Mouse (Mus musculus): ENCODE measurements around the gene Arhgef2. TPM values are rescaled to one million over a fixed set of nuclear protein-coding genes. Genes with fewer than 3 reads are reported as not detected.

Arhgef2 gene
- total and polyA plus RNA-seq, 2 experiments from 2014 or later: 46.8 to 80.3 TPM

DNA sequence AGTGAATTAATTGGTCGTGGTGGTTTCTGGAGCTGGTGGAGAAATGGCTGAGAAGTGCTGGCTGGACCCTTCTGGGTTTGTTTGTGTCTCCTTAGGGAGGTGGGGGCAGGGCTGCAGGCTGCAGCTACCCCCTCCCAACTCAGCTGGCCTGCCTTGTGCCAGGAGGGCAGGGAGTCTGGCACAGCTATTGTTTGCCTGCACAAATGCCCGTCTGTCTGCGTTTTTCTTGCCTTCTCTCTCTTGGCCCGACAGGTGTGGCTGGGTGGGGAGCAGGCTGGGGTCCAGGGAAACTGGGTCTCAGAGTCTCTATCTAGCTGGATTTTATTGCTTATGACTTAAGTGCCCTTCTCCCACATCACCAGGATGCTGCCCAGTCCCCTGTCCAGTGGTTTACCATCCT, 18.6 kb downstream of the Arhgef2 start:
- Histone ChIP-seq H3K4me2 (ENCODE audit: low read depth, low read length, poor library complexity, severe bottlenecking) (peak overlapping the region; percentile 87), H3K4me1 (ENCODE audit: insufficient read depth, low read length) (peaks cover 20% of the 10 kb centered on the region; the same call in 1 of the 2 replicates), H3K36me3 (ENCODE audit: insufficient read depth, low read length) (peaks cover under 1% of the 10 kb centered on the region; the same call in 1 of the 2 replicates), H3K9me3 (ENCODE audit: low read length) (no peaks in the 10 kb centered on the region), H3K9ac (replicated peaks; ENCODE audit: low read length, poor library complexity, severe bottlenecking) (peak overlapping the region; percentile 92; the same call in 1 of the 2 replicates), H3K27ac (ENCODE audit: low read depth, low read length) (peak overlapping the region; percentile 92), H3K27me3 (ENCODE audit: insufficient read depth, low read length) (no peaks in the 10 kb centered on the region), H3K4me3 (ENCODE audit: low read depth, low read length) (peak overlapping the region; percentile 97)
- ATAC-seq (ENCODE audit: low FRiP score) (no peak), DNase-seq (ENCODE audit: low spot score) (peak; percentile 68)
- 4% methylated on average over 4 of the region's 4 CpGs for WGBS
- no peak for TF ChIP-seq CTCF (IDR thresholded peaks at IDR 0.05)

- WGBS: 16% methylated on average over 2 of the region's 2 CpGs
- Histone ChIP-seq H3K4me1 (ENCODE audit: insufficient read depth, low read length) (peaks cover 20% of the 10 kb centered on the region; the same call in 1 of the 2 replicates), H3K9ac (replicated peaks; ENCODE audit: low read length, poor library complexity, severe bottlenecking) (peak overlapping the region; percentile 92), H3K36me3 (ENCODE audit: insufficient read depth, low read length) (peaks cover 7% of the 10 kb centered on the region), H3K27me3 (ENCODE audit: insufficient read depth, low read length) (no peaks in the 10 kb centered on the region), H3K9me3 (ENCODE audit: low read length) (no peaks in the 10 kb centered on the region), H3K4me3 (ENCODE audit: low read depth, low read length) (peak overlapping the region; percentile 97; the same call in 1 of the 2 replicates), H3K4me2 (ENCODE audit: low read depth, low read length, poor library complexity, severe bottlenecking) (peak overlapping the region; percentile 87), H3K27ac (ENCODE audit: low read depth, low read length) (peak overlapping the region; percentile 92)
- DNase-seq (ENCODE audit: low spot score): no peak
- TF ChIP-seq CTCF (IDR thresholded peaks at IDR 0.05): no peak
- no peak for ATAC-seq (ENCODE audit: low FRiP score)
Measured at GRCm38 (mm10) chr3:88624951-88625350, 19.2 kb downstream of the Arhgef2 start.

GRCm38 (mm10) chr3:88625531-88625930, 19.8 kb downstream of the Arhgef2 start:
- Histone ChIP-seq H3K27me3 (ENCODE audit: insufficient read depth, low read length) (no peaks in the 10 kb centered on the region), H3K4me2 (ENCODE audit: low read depth, low read length, poor library complexity, severe bottlenecking) (peak overlapping the region; percentile 87), H3K4me1 (ENCODE audit: insufficient read depth, low read length) (peaks cover 16% of the 10 kb centered on the region; the same call in 1 of the 2 replicates), H3K9me3 (ENCODE audit: low read length) (no peaks in the 10 kb centered on the region), H3K9ac (replicated peaks; ENCODE audit: low read length, poor library complexity, severe bottlenecking) (peak overlapping the region; percentile 92; the same call in 1 of the 2 replicates), H3K36me3 (ENCODE audit: insufficient read depth, low read length) (peaks cover 13% of the 10 kb centered on the region), H3K27ac (ENCODE audit: low read depth, low read length) (peak overlapping the region; percentile 92; the same call in 1 of the 2 replicates), H3K4me3 (ENCODE audit: low read depth, low read length) (no peak overlapping the region)
- ATAC-seq (ENCODE audit: low FRiP score) (no peak), DNase-seq (ENCODE audit: low spot score) (no peak)
- TF ChIP-seq CTCF (IDR thresholded peaks at IDR 0.05): no peak
- 92% methylated on average over 7 of the region's 7 CpGs for WGBS

- Histone ChIP-seq H3K4me1 (ENCODE audit: insufficient read depth, low read length) (peaks cover 16% of the 10 kb centered on the region; the same call in 1 of the 2 replicates), H3K4me2 (ENCODE audit: low read depth, low read length, poor library complexity, severe bottlenecking) (no peak overlapping the region), H3K4me3 (ENCODE audit: low read depth, low read length) (no peak overlapping the region), H3K9me3 (ENCODE audit: low read length) (no peaks in the 10 kb centered on the region), H3K9ac (replicated peaks; ENCODE audit: low read length, poor library complexity, severe bottlenecking) (no peak overlapping the region), H3K36me3 (ENCODE audit: insufficient read depth, low read length) (peaks cover 16% of the 10 kb centered on the region), H3K27me3 (ENCODE audit: insufficient read depth, low read length) (no peaks in the 10 kb centered on the region), H3K27ac (ENCODE audit: low read depth, low read length) (0 out of 2 replicates have a peak overlapping the region, but pooled peaks have one; percentile 18)
- ATAC-seq (ENCODE audit: low FRiP score) (no peak), DNase-seq (ENCODE audit: low spot score) (no peak)
- 58% methylated on average over 7 of the region's 7 CpGs for WGBS
- TF ChIP-seq CTCF (IDR thresholded peaks at IDR 0.05): no peak
Measured at GRCm38 (mm10) chr3:88626316-88626715, 20.6 kb downstream of the Arhgef2 start.

DNA sequence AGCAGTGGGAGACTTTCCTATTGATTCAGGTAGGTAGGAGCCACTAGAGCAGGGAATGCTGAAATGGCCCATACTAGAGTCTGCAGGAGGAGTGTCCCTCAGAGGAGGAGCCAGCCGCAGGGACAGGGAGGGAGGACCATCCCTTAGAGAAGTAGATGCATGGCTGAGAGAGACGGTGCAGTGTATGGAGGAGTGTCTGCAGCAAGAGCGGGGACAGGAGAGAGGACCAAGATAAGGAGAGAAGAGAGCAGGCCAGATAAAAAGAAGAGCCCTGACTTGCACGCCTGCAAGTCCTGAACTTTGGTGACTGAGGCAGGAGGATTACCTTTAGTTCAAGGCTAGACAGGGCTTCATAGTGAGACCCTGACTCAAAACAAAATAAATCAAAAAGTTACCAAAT, 21.3 kb downstream of the Arhgef2 start:
- WGBS: 59% methylated on average over 4 of the region's 4 CpGs
- DNase-seq (ENCODE audit: low spot score): no peak
- TF ChIP-seq CTCF (IDR thresholded peaks at IDR 0.05): no peak
- no peak overlapping the region for H3K27ac ChIP-seq (ENCODE audit: low read depth, low read length)
- no peak overlapping the region for H3K4me3 ChIP-seq (ENCODE audit: low read depth, low read length)
- no peak overlapping the region for H3K9ac ChIP-seq (replicated peaks; ENCODE audit: low read length, poor library complexity, severe bottlenecking)
- peaks cover 16% of the 10 kb centered on the region; the same call in 1 of the 2 replicates for H3K4me1 ChIP-seq (ENCODE audit: insufficient read depth, low read length)
- ATAC-seq (ENCODE audit: low FRiP score): no peak
- H3K4me2 ChIP-seq (ENCODE audit: low read depth, low read length, poor library complexity, severe bottlenecking): no peak overlapping the region
- H3K36me3 ChIP-seq (ENCODE audit: insufficient read depth, low read length): peaks cover 24% of the 10 kb centered on the region
- no peaks in the 10 kb centered on the region for H3K27me3 ChIP-seq (ENCODE audit: insufficient read depth, low read length)
- H3K9me3 ChIP-seq (ENCODE audit: low read length): no peaks in the 10 kb centered on the region

- peaks cover 29% of the 10 kb centered on the region for H3K36me3 ChIP-seq (ENCODE audit: insufficient read depth, low read length)
- H3K27ac ChIP-seq (ENCODE audit: low read depth, low read length): no peak overlapping the region
Measured at GRCm38 (mm10) chr3:88627535-88627934, 21.8 kb downstream of the Arhgef2 start.

More at GRCm38 (mm10) chr3:88627535-88627934, 21.8 kb downstream of the Arhgef2 start:
- Histone ChIP-seq H3K4me2 (ENCODE audit: low read depth, low read length, poor library complexity, severe bottlenecking) (no peak overlapping the region), H3K9me3 (ENCODE audit: low read length) (no peaks in the 10 kb centered on the region), H3K9ac (replicated peaks; ENCODE audit: low read length, poor library complexity, severe bottlenecking) (no peak overlapping the region), H3K4me1 (ENCODE audit: insufficient read depth, low read length) (peaks cover 16% of the 10 kb centered on the region; the same call in 1 of the 2 replicates), H3K27me3 (ENCODE audit: insufficient read depth, low read length) (no peaks in the 10 kb centered on the region), H3K4me3 (ENCODE audit: low read depth, low read length) (no peak overlapping the region)
- 79% methylated on average over 2 of the region's 2 CpGs for WGBS
- no peak for TF ChIP-seq CTCF (IDR thresholded peaks at IDR 0.05)
- ATAC-seq (ENCODE audit: low FRiP score) (no peak), DNase-seq (ENCODE audit: low spot score) (no peak)
